Mouse (Mus musculus): ENCODE results near the gene Dgke. TPM values are rescaled to one million over a fixed set of nuclear protein-coding genes. Genes with fewer than 3 reads are reported as not detected.
"Not testable (repeated sequence)": the region's sequence is repeated elsewhere in the genome, so short reads cannot be mapped to it uniquely, and the experiment has no call there.

Dgke gene
- 10 to 100 TPM; 13.1 to 13.5 TPM for total RNA-seq (2021)

DNA sequence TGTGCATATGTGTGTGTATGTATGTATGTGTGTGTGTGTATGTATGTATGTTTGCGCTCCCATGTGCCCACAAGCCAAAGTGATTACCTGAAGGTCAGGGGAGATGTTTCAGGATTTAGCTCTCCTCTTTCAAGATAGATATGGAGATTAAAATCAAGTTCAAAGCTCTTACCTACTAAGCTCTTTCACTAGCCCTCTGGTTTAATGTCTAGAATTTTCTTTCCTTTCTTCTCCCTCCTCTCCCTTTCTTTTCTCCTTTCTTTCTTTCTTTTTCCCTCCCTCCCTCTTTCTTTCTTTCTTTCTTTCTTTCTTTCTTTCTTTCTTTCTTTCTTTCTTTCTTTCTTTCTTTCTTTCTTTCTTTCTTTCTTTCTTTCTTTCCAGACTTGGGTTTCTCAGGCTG, at the start of gene Dgke:
Dgke (minus strand) TSS at position 101 of the 400 bp plus-strand sequence.
- no peak for DNase-seq

DNA sequence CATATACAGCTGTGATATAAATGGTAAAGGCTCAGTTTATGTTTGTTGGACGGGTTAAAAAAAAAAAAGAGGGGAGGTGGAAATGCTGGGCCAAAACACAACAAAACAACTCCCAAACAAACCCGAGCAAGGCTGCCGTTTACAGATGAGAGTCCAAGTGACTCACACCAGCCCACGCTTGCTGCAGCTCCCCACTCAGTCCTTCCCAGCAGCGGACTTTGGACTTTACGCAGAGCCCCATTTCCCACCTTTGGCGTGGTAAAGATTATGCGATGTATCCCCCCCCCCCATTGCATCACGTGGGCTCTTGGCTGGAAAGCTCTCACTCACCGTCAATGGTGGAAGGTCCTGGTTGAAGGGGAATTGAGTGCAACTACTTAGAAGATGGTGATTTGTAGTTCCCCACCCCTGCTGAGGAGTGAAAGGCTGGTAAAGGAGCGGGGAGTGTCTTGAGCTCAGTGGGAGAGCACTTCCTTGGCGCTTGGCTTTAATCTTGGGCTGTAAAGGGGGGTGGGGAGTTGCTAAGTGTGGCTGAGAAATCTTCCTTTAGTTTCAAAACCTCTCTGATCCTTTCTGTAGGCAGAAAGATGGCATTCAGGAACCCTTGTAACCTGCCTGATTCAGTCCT, 40.6 kb upstream of the Dgke start:
- no peak for DNase-seq
- intact Hi-C loops (cut with DNase I), result no loop called here

More for the DNA sequence above, at the start of gene Dgke:
- intact Hi-C loops (cut with DNase I), result no loop called here

DNA sequence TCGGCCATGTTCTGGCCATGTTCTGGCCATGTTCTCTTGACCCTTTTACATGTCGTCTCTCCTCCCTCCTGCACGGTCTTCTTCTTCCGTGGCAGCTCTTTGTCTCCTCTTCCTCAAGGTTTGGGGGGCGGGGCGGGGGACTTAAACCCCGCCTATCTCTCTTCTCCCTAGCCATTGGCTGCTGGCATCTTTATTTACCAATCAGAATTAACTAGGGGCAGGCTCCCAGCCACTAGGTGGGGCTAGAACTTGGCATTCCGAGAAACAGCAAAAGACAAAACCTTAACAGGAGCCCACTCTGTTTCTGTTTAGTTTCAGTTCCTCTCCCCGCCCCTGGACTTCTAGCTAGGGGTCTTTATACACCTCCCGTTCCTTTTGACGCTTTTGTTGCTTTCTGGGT, 39.2 kb upstream of the Dgke start:
- DNase-seq, result no peak
- intact Hi-C loops (cut with DNase I), result no loop called here

DNA sequence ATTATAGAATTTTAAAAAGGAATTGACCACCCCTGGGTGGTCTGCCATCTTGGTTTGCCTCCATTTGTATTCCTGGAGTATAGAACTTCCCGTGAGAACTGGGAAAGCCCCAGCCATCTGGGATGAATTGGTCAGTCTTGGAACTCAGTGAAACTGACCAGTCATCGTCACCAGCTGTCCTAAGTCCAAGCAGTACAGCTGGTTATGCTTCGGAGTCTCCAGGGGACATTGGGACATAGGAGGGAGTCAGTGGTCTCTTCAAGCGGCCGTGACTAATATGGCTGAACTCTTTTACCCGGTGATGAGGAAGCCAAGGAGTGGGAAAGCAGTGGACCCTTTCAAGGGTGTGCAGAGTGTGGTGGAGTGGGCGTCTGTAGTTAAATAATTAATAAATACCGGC, 38.6 kb upstream of the Dgke start:
- DNase-seq, result no peak
- intact Hi-C loops (cut with DNase I), result no loop called here

DNA sequence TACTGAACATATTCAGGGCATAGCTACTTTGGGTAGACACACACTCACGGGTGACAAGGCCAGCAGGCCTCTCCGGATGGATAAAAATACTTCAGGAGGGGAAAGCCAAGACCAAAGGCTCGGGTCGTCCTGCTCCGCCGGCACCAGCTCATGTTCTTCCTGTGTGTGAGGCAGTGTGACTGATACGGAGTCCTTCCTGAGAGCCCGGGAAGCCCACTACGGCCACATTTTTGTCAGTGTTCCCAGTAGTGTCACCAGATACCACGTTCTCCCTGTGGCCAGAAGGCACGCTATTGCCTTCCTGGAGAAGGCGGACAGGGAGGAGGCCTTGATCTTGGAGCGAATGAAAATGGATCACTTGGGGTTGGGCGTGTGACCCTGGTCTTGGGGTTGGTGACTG, 36.5 kb upstream of the Dgke start:
- peak; percentile 44 to 45 for DNase-seq
- intact Hi-C loops (cut with DNase I), result loop anchor here (5.0 kb wide), 1 partner anchor 619 kb away; no protein-coding TSS in a partner anchor

DNA sequence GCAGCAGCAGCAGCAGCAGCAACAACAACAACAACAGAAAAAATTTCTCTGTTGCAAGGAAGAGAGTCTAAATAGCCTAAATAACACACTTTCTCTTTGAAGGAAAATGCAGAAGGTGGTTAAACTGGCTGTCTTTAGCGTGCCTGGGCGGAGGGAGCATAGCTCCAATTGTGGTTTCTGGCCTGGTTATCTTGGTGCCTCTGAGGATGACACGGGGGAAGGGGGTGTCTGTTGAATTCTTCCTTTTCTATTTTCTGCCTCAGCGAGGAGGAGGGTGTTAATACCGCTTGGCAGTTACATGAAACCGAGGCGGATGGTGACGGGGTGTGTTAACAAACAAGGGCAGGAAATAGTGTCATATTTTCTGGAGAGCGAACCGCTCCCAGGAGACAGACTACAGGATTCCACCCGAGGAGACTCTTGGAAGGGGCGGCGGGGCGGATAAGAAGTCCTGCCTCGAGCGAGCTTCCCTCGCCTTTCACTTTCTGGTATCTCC, 34.2 kb upstream of the Dgke start:
- DNase-seq, result peak; percentile 76 to 80
- intact Hi-C loops (cut with DNase I), result loop anchor here (1.0 to 5.0 kb wide), 3 partner anchors 64 to 621 kb away; no protein-coding TSS in a partner anchor

DNA sequence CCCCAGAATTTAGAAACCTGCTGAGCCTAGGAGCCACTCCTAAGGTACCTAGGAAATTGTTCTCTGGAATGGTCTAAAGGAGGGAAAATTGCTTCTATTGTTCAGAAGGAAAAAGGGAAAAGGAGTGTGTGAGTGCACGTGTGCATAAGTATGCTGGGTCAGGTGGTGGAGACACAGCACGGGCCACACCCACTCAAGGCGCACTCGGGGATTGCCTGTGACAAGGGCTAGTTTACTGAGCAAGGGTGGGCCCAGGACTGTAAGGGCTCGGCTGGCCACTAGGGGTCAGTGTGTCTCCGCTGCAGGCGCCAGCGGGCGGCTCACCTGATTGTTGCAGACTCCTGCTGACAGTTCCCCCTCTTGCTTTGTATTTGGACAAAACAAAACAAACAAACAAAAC, 33.8 kb upstream of the Dgke start:
- intact Hi-C loops (cut with DNase I), result loop anchor here (1.0 to 5.0 kb wide), 3 partner anchors 65 to 622 kb away; no protein-coding TSS in a partner anchor
- peak; percentile 92 to 93 for DNase-seq

DNA sequence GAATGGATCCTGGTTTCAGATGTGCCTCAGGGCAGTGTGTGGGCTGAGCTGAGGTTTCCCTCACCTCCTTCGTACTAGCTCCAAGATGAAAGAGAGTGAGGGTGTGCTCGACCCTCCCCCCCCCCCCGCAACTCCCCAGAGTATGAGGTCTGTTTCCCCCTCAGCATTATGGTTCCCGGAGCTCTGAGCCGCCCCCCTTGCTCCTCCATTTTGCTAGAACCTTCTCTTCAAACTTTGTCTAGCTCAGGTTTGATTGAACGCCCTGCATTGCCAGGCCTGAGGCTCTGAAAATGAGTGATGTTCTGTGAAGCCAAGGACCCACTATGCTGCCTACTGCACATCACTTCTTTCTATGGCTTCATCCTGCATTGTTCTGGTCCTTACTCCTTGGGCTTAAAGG, 32.3 kb upstream of the Dgke start:
- intact Hi-C loops (cut with DNase I), result no loop called here

DNA sequence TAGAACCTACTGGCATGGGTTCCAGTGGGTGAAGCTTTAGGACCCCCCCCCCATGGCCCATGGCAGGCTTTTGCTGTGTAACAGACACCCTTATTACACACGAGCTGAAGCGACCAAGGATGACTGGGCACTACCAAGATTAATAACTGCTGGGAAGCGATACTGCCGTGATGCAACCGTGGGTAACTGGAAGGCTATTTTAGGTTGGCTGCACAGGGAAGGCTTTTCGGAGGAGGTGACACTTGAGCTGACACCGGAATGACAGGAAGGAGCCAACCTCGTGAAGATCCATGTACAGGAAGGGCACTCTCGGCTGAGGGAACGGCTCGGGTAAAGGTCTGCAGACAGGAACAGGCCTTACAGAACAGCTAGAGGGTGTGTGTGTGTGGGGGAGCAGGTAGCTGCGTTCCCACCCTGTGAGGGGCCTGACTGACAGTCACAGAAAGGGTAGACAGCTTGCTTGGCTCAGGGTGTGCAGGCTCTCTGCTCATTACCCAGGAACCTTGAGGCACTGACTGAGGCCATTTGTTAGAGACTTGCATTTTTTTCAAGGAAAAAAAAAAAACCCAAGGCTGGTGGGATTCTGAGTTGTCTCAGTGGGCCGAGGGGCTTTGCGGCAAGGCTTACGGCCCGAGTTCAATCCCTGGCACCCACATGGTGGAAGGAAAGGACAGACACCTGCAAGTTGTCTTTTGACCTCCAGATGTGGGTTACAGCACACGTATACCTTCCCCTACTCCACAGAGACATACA, 31.6 kb upstream of the Dgke start:
- DNase-seq, result no peak
- intact Hi-C loops (cut with DNase I), result no loop called here

More for the DNA sequence above, 32.3 kb upstream of the Dgke start:
- no peak for DNase-seq

DNA sequence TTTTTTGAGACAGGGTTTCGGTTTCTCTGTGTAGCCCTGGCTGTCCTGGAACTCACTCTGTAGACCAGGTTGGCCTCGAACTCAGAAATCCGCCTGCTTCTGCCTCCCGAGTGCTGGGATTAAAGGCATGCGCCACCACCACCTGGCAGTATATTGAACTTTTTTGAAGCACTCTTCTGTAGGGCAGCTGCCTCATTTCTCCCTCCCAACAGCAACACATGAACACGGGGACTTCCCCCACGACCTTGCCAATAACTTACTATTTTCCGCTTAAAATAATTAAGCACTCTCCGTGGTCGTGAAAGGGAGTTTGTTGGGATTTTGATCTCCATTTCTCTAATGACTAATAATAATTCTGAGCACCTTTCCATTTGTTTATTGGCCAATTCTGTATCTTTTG, 30.6 kb upstream of the Dgke start:
- DNase-seq; intact Hi-C loops (cut with DNase I): not testable (repeated sequence)

DNA sequence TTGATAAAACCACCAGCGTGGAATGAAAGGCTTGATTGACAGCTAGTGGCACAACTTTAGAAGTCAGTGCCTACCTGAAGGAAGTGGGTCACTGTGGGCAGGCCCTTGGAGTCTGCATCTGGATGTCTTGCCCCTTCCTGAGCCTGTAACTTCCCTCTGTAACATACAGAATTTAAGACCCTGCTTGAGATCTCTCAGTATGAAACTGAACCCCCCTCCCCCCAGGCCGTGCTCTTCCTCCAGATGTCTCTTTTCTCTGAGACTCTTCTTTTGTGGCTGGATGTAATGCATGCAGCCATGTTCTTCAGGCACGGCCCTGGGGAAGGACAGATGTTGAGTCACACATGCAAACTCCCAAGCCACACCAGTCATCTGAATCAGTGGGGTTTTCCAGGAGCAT, 28.7 kb upstream of the Dgke start:
- no peak for DNase-seq
- intact Hi-C loops (cut with DNase I), result no loop called here

DNA sequence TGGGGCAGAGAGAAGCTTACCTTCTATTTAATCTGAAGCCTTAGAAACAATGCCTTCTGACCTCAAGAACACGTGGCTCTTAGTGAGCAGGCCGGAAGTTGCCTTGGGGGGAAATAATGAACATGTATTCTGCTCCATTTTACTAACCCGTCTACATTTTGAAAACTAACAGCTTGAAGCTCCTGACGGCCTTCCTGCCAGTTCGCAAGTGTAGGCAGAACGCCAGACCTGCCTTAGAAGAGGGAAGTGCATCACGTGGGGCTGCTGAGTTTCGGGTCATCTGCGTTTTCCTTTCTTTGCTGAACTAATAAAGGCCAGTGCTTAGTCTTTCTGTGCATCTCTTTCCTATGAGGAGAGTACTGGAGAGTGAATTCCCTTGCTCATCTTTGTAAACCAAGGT, 26.1 kb upstream of the Dgke start:
- DNase-seq, result peak; percentile 52 to 61
- intact Hi-C loops (cut with DNase I), result no loop called here

DNA sequence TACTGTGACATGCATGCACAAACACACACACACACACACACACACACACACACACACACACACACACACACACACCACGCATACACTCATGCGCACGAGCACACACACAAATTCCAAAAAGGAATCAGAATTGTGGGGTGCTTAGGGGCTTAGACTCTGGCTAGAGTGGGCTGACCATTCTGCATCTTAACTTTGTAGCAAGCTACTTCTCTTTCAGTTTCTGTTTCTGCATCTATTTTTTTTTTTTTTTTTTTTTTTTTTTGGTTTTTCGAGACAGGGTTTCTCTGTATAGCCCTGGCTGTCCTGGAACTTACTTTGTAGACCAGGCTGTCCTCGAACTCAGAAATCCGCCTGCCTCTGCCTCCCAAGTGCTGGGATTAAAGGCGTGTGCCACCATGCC, 23.7 kb upstream of the Dgke start:
- DNase-seq; intact Hi-C loops (cut with DNase I): not testable (repeated sequence)

DNA sequence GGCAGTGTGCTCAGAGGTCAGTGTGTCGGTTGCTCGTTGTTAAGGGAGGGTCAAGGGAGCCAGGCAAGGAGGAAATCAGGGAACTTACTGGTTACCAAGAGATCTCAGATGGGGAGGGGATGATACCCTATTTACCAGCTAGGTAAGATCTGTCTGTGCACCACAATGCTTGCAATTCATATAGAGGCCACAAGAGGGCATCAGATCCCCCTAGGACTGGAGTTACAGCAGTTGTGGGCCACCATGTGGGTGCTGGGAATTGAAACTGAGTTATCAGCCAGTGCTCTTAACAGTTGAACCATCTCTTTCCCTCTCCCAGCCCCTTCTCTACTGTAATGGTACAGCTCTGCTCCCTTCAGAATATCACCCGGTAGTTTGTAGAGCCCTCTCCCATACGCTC, 22.1 kb upstream of the Dgke start:
- DNase-seq, result no peak
- intact Hi-C loops (cut with DNase I), result no loop called here

DNA sequence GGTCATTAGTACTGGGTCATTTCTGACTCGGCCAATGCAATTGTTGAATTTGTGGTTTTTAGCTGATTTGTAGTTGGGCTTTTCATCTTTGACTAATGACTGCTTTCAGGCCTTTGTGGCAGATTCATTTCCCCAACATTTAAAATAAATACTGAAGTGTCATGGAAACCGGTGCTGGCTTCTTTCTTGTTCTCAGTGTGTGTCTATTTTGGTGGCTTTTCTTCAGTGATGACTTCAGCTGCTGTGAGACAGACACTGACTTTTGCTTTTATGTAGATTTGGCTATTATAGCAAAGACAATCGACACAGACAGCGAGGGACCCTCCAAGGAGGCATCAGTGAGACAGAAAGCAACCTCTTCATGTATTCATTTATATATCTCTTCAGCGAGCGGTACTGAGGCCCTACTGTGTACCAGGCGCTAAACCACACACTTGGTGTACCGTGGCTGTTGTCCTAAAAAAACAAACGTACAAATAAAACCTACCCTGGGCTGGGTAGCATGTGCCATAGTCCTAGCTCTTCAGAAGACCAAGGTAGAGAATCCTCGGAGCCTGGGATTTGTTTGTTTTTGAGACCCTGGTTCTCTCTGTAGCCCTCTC, 19.7 kb upstream of the Dgke start:
- intact Hi-C loops (cut with DNase I), result no loop called here
- DNase-seq, result no peak

DNA sequence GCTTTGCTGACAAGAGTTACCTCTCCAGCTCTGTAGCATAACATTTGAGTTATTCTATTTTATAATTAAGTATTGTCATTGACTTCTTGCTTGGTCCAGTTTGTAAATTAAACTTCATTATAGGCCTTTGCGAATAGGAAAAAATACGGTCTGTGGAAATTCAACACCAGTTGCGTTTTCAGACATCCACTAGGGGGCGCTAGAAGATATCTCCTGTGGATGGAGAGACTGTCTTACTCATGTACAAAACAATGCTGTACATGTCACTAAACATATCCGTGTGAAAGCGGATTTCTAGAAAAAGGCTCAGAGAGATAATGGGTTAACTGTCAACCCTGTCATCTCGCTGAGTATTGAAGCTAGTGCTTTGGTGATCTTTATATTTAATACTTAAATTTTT, 18.0 kb upstream of the Dgke start:
- DNase-seq, result peak; percentile 62 to 78
- intact Hi-C loops (cut with DNase I), result loop anchor here (5.0 kb wide), 1 partner anchor 218 kb away; the partner anchor contains the start of gene Nog

DNA sequence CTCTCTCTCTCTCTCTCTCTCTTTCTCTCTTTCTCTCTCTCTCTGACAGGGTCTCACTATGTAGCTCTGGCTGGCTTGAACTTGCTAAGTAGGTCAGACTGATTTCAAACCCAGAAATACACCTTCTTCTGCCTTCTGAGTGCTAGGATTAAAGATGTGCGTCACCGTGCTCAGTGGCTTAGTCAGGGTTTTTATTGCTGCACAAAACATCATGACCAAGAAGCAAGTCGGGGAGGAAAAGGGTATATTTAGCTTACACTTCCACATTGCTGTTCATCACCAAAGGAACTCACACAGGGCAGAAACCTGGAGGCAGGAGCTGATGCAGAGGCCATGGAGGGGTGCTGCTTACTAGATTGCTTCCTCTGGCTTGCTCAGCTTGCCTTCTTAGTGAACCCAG, 16.0 kb upstream of the Dgke start:
- intact Hi-C loops (cut with DNase I), result loop anchor here (5.0 kb wide), 1 partner anchor 220 kb away; the partner anchor contains the start of gene Nog
- not testable (repeated sequence) for DNase-seq

DNA sequence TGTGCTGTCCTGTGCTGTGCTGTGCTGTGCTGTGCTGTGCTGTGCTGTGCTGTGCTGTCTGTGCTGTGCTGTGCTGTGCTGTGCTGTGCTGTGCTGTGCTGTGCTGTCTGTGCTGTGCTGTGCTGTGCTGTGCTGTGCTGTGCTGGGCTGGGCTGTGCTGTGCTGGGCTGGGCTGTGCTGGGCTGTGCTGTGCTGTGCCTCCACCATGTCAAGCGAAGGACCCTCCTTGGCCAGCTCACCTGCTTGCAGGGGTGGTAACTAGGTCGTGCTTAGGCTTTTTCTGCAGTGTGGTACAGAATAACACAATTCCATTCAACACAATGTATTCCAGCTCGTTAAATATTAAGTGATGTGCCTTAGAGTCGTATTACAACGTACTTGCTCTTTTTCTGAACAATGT, 15.3 kb upstream of the Dgke start:
- not testable (repeated sequence) for DNase-seq
- intact Hi-C loops (cut with DNase I), result loop anchor here (5.0 kb wide), 1 partner anchor 220 kb away; the partner anchor contains the start of gene Nog

DNA sequence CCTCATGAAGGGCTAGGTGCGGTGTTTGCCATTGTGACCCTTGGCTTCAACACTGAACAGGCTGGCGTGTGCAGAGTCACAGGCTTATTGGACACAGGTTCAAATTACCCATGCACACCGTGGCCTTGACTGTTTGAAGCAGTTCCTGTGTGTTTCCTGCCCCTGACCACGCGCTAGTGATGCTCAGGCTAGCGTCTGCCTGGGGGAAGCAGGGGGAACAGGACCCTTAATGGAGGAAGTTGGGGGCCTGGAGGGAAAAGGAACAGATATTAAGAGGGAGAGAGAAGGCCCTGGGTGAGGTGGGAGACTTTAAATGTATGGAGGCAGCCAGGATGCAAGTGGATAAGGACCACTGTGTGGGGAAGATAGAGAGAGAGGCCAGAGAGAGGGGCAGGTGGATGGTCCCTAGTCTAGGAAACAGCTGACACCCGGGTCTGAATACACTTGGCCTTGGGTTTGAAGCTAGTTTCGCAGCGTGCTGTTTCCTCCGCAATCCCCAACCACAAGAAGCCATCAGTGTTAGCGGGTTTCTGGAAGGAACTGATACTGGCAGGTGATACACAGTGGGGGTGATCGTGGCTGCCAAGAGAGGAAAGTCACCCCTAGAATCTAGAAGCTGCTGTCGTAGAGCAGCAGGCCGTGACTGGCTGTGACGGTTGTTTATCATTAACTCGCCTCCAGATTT, 12.5 kb upstream of the Dgke start:
- intact Hi-C loops (cut with DNase I), result no loop called here
- no peak for DNase-seq

DNA sequence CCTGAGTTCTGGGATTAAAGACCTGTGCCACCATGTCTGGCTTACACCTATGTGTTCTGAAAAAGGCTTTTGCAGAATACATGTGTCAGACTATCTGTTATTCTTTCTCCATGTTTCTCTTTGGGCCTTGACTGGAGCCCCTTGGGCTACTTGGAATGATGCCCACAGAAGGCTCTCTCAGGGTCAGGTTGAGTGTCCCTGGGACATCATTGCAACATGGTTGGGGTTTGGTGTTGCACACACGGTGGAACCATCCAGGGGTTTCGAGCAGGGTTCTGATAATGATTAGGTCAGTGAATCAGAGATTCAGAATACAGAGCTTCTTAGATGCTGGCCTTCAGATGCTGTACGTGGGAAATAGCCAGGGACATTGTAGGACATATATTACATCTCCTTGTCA, 11.7 kb upstream of the Dgke start:
- intact Hi-C loops (cut with DNase I), result no loop called here
- DNase-seq, result no peak

DNA sequence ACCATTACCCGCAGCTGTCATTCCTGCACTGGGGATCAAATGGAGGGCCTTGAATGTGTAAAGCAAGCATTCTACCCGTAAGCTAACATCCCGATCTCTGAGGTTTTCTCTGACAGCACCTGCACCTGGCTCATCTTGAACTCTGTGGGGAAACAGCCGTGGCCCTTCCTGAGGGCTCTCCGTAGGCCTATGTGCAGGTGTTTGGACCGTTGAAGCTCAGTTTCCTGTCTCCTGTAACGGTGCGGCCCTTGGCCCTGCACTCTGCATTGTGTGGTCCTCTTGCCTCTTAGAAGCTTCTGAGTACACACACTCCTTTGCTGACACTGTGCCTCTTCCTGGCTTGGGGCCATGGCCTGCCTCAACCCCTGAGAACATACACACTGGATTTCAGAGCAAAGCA, 11.0 kb upstream of the Dgke start:
- intact Hi-C loops (cut with DNase I), result no loop called here

More for the DNA sequence above, 11.0 kb upstream of the Dgke start:
- DNase-seq, result peak in 1 of 2 experiments; percentile 31
